Mouse (Mus musculus): ENCODE results near the gene Rbbp9.

Gene Rbbp9

GRCm38 (mm10) chr2:144502134-144502533, 48.5 kb downstream of the Rbbp9 start:
- no peak for DNase-seq (ENCODE audit: low spot score in 2 of 2)
